Mouse (Mus musculus): ENCODE data around the gene Apoc4.

DNA sequence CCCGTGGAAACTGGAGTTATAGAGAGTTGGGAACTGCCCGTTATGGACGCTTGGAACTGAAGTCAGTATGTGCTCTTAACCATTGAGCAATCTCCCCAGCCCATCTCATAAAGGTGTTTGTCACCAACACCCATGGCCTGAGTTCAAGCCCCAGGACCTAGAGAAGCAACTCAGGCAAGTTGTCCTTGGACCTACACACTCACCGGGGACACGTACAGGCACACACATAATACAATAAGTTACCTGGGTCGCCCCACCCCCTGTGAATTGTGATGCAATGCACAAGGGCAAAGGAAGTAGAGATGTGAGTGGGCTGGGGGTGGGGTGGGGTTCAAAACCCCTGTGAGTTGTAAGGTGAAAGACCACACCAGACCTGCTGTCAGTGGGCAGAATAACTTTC lies 5.2 kb upstream of the Apoc4 start:
- TF ChIP-seq CTCF (IDR thresholded peaks at IDR 0.05; ENCODE audit: borderline replicate concordance, control insufficient read depth, extremely low read depth, insufficient read depth, low read length, poor library complexity) (no peak), POLR2A (IDR thresholded peaks at IDR 0.05; ENCODE audit: control insufficient read depth, extremely low read depth, insufficient read depth, low read length, poor library complexity) (no peak)

Measured in thymus, adult 2 months (tissue).